Mouse (Mus musculus): ENCODE measurements at regions not wholly inside any gene's neighbourhood (a gene's known extent, or its start where the extent isn't known, plus 50 kb on each side); places are given as distances from the start of the nearest gene placed in this dataset.

DNA sequence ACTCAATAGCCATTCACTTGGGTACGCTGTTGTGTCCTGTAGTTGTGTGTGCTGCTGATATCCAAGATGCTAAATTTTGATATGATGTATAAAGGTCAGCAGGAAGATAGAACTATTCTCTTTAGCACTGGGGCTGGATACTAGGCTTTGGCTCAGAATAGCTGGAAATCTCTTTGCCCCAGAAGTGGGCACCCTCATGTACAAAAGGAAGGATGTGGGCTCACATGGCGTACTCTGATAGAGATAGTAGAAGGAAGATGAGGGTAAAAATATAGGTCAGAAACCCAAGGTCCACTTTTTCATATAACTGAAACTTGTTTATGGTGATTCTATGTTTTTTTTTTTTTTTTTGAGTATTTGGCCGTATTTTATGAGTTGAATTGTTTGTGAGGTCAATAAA is 1001.0 kb downstream of the Car8 start:
- TF ChIP-seq CTCF (IDR thresholded peaks at IDR 0.05; ENCODE audit: insufficient read depth, low read length) = no peak
- TF ChIP-seq POLR2A (IDR thresholded peaks at IDR 0.05; ENCODE audit: borderline replicate concordance, extremely low read depth, low read depth, low read length) = no peak

Measured in lung, adult 2 months (tissue).